Mouse (Mus musculus) R1 (cell line): ENCODE measurements at regions not wholly inside any gene's neighbourhood (a gene's known extent, or its start where the extent isn't known, plus 50 kb on each side); places are given as distances from the start of the nearest gene placed in this dataset.
"Not testable (repeated sequence)": the region's sequence is repeated elsewhere in the genome, so short reads cannot be mapped to it uniquely, and the experiment has no call there.

Source experiments
- DNase-seq: peaks from one replicate; pipeline ENCODE4 v3.0.0-alpha.2; 2018; ENCODE audit warnings: low read depth, low spot score

DNA sequence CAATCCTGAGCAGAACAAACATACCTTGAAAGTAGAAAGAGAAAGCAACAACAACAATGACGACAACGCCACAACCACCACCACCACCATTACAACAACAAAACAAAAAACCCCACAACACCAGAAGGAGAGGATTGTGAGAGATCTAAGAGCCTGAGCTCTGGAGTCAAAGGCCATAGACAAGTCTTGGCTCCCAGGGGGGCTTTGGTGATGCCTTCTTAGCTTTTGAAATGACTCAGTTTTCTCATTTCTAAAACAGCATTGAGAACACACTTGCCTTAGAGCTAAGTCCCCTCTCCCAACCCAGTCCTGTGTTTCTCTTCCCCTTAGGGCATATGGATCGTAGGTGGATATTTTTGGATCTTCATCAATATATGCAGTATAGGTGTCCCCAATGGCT, 112.2 kb downstream of the Kif20b start:
- no peak for DNase-seq

DNA sequence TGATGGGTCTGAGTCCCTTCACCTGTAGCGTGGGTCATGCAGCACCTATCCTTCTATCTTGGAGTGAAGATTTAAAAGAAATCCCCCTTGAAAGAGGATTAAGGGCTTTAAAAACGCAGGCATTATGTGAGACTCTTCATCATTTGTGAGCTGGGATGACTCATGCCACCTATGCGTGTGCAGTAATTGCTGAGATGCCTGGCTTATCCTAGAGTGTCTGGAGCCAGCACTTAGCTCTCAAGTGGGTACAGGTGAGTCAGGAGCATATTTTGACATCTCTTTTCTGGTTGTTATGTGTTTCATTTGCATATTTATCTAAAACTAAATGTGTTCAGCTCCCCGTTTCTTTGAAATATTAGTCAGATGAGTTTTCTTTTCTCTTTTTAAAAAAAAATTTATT, 123.4 kb downstream of the Kif20b start:
- no peak for DNase-seq

DNA sequence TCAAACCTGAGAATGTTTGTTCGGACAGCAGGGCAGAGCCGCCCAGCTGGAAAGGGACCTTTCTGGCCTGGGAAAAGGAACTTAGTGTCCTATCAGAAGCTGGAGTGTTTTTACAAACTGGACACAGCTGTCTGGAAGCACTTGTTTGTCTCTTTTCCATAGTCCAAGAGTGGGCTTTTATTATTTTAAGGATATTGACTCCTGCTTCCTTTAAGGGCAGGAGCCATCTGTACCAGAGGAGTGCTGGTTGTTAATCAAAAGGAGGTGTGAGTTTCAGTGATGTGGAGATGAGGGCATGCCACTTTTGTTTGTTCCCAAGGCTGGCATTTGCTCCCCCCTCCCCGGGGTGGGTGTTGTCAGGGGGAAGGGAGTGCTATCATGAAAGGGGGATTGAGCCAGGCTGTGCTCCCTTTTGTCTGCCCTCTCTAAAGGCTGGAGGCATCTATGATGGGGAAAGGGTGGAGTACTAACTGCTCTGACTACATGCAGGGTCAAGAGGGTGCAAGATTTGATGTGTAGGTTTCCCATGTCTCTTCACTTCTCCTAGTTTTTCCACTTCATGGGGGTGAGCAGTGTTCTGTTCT, 144.3 kb downstream of the Kif20b start:
- DNase-seq = no peak

DNA sequence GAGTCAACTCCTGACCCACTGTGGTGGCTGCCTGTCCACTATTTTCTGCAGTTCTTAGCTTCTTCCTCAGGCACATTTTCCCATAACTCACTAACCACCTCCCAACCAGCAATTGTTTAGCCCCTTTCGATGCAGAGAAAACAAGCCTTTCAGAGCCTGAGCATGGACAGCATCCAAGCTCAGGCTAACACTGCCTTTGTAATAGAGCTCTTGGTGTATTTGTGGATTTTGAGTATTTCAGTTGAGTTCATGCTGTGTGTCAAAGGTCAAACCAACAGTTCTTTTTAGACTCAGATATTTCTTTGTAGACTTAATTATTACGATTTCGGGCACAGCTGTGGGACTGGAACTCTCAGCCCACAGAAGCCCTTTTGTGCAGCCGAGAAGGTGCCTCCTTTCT, 159.0 kb downstream of the Kif20b start:
- DNase-seq = no peak

DNA sequence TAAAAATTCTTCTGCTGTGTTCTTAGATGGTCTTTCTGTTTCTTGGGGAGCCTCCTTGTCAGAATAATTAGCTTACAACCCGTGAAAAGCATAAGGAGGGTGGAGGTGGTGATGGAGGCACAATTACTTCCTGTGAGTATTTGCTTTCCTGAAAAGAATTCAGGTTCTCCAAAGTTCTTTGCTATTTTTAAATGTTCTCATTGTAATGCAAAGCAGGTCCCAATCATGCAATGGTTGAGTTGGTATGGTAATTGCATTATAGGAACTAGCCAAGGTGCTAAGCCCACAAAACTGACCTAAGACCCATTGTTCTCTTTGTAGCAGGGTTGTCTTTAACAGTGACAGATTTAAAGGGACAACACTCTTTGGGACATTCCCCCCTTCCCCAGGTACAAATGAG, 179.1 kb downstream of the Kif20b start:
- peak; percentile 81 for DNase-seq

DNA sequence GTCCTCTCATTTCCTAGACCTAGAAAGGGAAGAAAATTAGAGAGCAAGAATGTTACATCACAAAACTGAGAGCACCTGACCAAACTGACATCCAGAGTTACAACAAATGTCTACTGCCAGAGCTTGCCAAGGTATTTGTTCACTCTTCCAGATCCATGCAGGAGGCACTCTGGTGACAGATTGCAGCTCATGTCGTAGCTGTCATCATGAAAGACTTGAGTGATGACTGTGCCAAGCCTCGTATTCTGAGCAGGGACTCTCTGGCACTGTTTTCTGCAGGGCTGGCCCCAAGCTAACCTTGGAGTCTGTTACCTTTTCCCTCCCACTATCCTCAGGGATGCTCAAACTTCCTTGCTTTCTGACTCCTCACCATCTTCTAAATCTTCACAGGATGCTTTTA, 192.2 kb downstream of the Kif20b start:
- DNase-seq = no peak

DNA sequence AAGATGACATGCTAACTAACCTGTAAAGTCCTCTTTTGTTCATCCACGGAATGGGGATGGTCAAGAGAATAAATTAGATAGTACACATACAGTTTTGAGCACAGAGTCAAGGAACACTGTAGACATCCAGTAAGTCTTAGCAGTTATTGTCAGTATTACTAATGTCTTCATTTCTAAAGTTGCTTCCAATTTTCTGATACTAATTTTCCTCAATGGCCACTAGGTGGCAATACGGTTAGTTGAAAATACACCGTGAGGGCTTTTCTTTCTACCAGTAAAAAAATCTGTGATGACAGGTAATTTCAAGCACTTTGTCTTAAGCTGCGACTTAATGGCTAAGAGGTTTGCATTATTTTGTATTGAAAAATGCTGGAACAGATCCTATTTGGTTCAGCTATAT, 203.1 kb downstream of the Kif20b start:
- peak; percentile 18 for DNase-seq

DNA sequence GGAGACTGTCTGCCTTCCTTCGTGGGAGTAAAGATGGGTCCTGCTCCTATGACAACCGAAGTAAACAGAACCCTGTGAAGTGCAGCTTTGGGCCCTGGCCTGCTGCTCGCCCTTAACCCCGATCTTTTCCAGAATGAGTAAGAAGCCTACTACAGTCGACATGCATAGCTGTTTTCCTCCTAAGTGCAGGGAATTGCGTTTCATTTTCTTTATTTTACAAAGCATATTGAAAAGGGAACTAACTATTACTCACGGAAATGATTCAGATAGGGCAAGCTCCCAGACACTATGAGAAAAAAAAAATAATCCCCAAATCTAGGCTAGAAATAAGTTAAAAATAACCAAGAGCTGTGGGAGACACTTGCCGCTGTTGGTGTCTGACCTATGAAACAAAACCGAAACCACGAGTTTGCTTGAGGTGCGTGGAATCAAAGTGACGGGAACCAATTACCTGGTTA, 204.5 kb downstream of the Kif20b start:
- no peak for DNase-seq

DNA sequence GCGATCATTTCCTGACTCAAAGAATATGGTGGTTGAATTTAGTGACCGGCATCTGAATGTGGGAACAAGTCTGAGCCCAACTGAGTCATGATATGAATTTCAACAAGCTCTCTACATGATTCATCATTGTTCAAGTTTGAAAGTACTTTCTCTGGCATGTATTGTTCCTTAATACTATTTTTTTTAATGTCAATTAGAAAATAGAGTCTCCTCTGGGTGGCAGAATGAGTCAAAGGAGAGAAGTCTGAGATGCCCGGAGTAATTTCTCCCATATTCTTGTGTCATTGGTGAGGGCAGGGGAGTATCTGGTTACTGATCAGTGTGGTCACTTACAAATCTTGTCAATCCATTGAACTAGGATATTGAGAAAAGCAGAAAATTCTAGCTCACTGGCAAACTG, 205.9 kb downstream of the Kif20b start:
- no peak for DNase-seq

DNA sequence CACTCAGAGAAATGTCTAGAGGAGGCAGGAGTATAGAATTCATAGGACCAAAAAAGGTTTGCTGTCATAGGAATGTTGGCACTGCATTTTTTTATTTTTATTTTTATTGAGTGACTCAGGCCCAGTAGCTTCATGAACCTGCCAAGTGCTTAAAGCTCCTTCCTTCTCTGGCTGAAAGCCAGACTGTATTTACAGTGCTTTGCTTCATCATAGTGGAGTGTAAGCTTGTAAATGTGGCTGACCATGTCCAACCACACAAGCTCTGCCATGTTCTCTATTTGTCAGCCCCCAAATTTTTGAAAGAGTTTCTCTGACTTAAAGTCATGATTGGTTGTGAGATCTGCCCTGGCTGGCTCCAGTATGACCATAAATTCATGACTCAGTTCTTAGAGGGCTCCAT, 221.0 kb downstream of the Kif20b start:
- DNase-seq = no peak

DNA sequence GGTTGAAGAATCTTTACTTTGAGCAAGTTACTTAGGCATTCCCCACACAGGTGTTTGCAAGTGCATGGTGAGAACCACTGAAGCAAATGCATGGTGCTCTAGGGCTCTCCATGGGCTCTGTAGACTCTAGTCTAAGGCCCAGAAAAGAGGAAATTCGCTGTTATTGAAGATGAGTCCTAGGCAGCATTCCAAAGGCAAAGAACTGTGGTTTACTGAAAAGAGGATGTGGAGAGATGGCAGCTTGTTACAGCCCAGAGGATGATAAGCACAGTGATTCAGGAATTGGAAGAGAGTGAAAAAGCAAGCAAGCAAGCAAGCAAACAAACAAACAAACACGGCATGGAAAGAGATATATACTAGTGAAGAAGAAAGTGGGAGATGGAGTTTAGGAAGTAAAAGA, 221.6 kb downstream of the Kif20b start:
- no peak for DNase-seq

DNA sequence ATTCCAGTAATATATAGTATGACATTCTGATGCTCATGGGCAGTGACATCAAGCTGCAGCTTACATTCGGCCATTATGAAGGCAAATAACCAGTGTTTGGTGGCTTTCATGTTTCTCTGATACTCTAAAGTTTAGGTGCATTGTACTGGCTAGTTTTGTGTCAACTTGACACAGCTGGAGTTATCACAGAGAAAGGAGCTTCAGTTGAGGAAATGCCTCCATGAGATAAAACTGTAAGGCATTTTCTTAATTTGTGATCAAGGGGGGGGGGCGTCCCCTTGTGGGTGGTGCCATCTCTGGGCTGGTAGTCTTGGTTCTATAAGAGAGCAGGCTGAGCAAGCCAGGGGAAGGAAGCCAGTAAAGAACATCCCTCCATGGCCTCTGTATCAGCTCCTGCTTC, 227.3 kb downstream of the Kif20b start:
- DNase-seq = not testable (repeated sequence)

DNA sequence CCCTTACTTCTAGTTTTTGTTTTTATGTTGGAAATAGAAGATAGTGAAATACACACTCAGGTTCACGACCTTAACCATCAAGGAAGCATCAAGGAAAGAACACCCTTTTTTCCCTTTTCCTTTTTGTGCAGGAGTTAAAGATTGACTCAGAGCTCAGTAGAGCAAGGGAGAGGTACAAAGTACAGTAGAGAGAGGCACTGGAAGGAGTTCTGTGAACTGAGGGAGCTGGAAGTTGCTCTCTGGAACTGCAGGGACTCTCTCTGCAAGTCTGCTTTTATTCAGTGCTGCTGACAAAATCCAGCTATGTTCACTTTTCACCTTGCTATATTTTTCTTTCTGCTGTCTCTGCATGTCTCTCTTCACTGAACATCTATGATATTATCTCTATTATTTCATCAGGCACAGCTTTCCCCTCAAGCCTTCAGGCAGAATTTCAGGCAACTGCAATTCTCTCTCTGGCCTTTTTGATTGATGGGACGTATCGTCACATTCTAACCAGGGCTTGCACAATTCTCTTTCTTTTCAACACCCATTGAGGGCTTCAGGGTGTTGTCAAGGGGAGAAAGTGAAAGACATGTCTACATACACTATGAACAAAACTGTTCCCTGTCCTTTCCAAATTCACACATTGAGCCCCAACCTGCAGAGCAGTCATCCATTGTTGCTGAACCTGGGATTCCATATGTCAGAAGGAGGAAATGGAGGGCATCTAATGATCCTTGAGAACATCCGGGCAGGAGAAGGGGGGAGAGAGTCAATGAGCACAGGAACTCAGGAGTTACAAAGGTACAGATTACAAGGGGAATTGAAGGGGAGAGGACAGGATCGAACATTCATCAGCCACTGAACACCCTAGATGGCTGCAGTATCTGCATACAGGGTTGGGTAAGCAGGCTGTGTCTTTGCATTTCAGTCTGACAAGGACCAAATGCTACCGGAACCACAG, 228.9 kb downstream of the Kif20b start:
- DNase-seq = no peak

DNA sequence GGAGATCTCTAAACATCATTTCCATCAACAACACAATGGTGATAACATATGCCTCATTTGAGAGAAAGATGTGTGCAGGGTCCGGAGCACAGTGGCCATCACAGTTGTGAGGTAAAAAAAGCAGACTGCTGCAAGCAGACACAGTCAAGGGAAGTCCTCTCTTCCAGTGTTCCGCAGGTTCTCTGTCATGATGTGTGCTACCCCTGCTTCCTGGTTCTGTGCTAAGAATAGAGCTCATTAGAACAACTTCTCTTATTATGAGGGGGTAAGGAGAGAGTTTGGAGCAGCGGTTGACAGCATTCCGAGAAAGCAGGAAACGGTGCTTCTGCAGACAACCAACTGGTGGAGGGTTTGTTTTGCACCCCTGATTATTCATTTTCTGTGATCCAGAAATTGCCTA, 229.7 kb downstream of the Kif20b start:
- DNase-seq = no peak

DNA sequence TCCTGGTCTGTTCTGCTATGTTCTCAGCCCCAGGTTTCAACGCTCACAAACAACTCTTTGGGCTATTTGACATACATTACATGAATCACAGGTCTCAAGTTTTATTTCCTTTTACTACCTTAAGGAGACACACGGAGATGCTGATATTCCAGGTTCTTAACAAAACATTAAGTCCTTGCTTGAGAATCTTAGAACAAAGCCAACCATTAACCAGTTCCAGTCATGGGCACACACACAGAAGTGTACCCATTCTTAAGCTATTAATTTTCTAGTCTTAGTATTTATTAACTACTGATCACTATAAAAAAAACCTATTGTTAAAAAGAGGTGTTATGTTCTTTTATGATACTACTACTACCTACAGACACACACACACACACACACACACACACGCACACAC, 235.7 kb downstream of the Kif20b start:
- no peak for DNase-seq

DNA sequence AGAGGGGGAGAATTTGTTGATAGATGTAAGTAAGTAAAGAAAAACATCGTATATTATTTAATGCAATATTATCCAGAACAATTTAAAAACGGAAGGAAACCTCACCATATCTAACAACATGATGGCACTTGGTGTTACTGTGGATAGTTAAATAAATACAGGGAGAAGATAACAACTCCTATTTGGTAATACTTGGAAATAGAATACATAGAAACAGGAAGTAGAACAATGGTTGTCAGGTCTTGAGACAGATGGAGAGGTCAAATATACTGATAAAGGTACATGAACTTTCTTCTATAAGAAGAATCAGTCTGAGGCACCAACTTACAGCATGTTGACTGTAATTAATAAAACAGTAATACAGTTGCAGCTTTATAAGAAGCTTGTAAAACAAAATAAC, 242.6 kb downstream of the Kif20b start:
- DNase-seq = no peak

DNA sequence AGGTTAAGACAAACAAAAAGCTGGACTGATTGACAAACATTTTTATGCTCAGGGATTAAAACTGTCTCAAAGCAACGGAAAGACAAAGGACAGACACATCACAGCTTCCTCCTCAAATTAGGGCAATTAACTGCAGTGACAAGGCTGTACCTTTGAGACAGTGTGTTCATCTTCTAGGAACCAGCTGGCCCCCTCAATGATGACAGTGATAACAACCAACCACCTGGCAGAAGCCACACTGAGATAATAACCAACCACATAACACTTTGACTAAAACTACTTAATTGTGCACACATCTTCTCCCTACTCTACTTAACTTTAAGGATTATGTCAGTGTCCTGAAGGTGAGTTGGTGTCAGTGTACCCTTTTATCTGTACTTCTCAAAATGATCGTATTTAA, 248.4 kb downstream of the Kif20b start:
- DNase-seq = no peak

DNA sequence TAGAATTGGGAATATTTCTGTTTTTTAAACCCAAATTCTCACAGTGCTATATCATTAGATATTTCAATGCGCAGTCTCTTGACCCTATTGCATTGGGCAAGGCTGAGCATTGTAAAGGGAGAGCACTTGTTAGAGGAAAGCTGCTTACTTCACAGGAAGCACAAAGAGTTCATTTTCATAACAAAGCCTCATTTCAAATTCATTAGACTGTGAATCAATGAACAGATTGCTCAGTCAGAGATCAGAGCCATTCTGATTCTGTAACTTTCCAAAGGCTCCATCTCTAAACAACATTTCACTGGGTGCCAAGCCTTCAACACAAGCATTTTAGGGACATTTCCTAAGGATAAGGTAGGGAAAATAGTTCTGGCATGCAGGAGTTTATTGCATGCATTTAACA, 257.9 kb downstream of the Kif20b start:
- peak; percentile 72 for DNase-seq

DNA sequence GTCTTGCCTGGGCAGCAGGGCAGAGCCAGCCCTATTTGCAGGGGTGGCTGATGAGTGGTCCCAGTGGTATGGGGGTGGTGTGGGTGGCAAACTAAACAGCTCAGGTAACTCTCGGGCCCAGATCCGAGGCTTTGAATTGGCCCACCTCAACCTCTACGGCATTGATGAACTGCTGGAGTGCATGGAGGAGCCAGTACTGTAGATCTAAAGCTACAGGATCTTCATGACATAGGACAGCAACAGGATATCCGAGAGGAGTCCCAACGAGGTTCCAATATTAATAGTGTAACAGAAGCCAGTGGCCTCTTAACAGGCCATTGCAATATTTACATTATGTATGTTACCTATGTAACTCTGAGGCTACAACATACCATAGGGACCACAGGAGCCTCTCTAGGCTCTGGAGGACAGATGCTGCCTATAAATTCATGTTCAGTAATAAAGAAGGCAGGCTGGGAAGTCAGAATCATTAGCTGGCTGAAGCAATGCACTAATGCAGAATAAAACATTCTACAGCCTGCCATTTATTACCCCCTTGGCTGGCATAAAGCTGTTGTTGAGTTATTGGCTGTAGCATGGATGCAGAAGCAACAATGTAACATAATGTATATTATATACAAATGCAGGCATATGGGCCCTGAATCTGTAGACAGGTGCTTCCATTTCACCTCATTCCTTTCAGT, 283.5 kb downstream of the Kif20b start:
- no peak for DNase-seq

DNA sequence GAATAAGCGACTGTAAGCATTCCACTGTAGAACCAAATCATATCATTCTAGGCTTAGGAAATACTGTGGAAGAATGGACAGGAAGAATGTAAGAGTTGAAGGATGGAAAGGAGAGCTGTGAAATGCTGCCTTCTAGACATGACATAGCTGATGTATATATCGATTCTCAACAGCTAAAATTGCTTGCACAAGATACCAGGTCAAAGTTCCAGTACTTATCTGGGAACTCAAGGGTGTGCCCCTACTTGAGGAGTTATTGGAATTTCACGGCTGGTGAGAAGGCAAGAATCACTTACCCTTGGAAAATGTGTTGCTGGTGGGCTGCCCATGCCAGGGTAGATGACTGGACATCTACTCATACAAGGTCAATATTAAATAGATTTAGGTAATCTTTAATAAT, 322.0 kb downstream of the Kif20b start:
- no peak for DNase-seq

DNA sequence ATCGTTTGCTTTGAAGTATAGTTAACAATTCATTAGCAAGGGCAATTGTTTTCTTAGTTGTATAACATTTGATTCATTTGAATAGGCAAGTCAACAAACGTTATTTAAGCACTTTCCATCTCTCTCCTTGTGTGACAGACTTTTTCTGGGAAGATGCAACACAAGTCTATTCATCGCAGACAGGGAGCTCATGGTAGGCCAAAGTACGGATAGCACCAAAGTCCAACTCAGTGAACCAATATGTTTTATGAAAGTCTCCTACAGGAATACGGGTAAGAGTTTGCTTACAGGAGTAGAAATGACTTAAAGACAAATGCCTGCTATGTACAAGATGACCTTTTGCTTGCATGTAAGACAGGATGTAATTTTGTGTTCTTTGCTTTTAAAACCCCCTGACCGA, 325.4 kb downstream of the Kif20b start:
- DNase-seq = no peak

DNA sequence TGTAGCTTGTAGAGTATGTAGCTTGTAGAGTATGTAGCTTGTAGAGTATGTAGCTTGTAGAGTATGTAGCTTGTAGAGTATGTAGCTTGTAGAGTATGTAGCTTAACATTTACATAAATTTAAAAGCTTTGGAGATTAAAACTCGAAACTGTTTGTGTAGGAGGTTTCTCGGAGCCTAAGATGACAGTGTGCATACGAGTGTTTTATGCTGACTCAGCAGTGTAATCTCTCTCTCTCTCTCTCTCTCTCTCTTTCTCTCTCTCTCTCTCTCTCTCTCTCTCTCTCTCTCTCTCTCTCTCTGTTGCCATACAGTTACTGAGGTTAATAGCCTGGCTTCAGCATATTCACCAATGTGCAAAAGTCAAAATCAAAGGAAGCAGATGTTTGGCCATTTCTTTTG, 336.5 kb downstream of the Kif20b start:
- not testable (repeated sequence) for DNase-seq

DNA sequence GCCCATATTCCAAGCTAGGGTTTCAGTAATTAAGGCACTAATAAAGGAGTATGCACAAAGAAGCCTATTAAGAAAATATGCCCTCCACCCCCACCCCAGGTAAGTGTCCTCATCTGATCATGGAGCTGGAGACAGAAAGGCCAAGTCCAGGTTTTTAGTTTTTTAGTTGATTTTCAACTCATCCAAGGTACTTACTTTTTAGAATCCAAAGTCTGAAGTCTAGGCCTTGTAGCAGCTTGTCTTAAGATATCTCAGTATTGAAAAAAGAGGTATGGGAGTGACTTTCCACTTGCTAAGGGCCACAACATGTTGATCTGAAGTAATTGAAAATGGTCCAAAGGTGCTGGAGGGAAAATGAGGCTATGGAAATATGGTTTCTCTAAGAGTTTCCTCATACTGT, 340.9 kb downstream of the Kif20b start:
- DNase-seq = no peak
